Mouse (Mus musculus) ovary, postnatal 14 days (tissue): ENCODE data around the gene Cyct.

Source experiments
- DNase-seq: peaks from one replicate; pipeline ENCODE4 v3.0.0; 2022; ENCODE audit warnings: low spot score

The Cyct gene

GRCm38 (mm10) chr2:76334596-76334995 is 25.7 kb downstream of the Cyct start:
- no peak for DNase-seq

- no peak for DNase-seq
Measured at GRCm38 (mm10) chr2:76332161-76332805, 28.0 kb downstream of the Cyct start.

- DNase-seq = no peak
Measured at GRCm38 (mm10) chr2:76330081-76330480, 30.2 kb downstream of the Cyct start.

- no peak for DNase-seq
Measured at GRCm38 (mm10) chr2:76326161-76326560, 34.1 kb downstream of the Cyct start.

GRCm38 (mm10) chr2:76324463-76324862 is 35.8 kb downstream of the Cyct start:
- no peak for DNase-seq

- no peak for DNase-seq
Measured at GRCm38 (mm10) chr2:76323185-76323875, 36.9 kb downstream of the Cyct start.

GRCm38 (mm10) chr2:76320336-76320735 is 39.9 kb downstream of the Cyct start:
- DNase-seq = no peak

- no peak for DNase-seq
Measured at GRCm38 (mm10) chr2:76319231-76319630, 41.0 kb downstream of the Cyct start.
